Mouse (Mus musculus) layer of hippocampus, adult 9-10 months (tissue): ENCODE results near the gene Taf15.
"Not testable (repeated sequence)": the region's sequence is repeated elsewhere in the genome, so short reads cannot be mapped to it uniquely, and the experiment has no call there.

ENCODE experiments used
- DNase-seq: peaks from one replicate; pipeline ENCODE4 v3.0.0; 2022; ENCODE audit warnings: low spot score

Taf15 gene

GRCm38 (mm10) chr11:83538705-83539314 is 65.9 kb downstream of the Taf15 start:
- DNase-seq = no peak

- no peak for DNase-seq
Measured at GRCm38 (mm10) chr11:83540931-83541330, 68.0 kb downstream of the Taf15 start.

DNA sequence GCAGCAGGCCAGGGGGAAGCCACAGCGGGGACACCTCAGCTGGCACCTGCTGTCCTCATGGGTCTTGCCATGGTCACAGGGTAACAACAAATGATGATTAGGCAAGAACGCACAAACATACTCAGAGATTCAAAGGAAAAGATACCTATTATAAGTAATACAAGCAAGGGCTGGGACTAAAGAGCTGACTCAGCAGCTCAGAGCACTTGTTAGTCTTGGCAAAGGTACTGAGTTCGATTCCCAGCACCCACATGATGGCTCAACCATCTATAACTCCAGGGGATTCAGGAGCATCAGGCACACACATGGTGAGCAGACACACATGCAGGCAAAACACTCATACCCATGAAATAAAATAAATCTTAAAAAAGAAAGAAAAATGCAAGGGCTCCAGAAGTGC is 68.5 kb downstream of the Taf15 start:
- no peak for DNase-seq

DNA sequence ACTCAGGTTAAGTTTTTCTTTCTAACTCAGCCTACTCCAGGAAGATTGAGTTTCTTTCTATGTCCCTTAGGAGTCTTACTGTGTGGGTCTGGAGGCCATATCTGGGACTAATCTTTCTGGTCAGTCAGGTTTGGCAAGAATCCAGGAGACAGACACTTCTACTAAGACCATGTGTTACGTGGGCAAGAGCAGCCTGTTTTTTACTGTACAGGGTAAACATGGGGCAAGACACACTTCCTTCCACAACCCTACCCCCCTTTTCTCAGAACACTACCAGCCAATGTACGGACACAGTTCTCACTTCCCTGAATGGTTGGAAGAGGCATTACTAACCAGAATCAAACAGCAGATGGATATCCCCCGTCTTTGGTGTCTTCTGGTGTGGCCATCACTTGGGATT is 71.3 kb downstream of the Taf15 start:
- no peak for DNase-seq

DNA sequence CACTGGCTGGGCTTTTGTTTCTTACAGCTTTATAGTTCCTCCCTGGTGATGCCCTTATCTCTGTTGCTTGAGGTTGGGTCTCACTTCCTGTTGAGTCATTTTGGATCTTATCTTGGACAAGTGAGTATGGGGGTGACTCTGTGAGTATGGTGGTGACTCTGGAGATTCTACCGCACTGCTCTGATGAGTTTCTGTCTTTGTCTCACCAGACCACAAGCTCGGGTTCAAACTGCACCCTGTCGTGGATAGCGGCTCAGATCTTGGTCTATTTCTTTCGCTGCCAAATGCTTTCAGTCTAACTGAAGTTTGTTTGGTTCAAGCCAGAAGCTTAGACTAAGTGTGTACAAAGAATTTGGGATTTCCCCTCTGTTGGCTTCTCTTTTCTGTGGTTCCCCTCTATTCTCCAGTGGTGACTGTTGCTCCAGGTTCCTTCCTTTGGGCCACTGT is 77.3 kb downstream of the Taf15 start:
- no peak for DNase-seq

GRCm38 (mm10) chr11:83551037-83551436 is 78.2 kb downstream of the Taf15 start:
- DNase-seq = not testable (repeated sequence)

DNA sequence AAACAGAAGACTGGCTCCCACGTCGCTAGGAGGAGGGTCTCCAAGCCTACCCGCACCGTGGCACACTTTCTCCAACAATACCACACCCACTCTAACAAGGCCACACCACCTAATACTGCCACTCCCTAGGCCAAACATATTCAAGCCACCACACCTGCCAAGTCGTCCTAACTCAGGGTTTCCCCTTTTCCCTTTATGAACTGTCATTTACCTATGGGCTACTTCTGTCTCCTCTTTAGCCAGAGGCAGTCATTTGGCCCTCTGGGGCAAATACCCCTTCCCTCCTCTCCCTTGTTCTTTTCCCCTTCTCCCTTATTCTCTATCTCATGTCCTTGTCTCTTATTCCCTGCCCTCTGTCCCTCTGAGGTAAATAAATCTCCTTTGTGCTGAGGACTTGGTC is 78.8 kb downstream of the Taf15 start:
- DNase-seq = no peak
